Mouse (Mus musculus) forebrain, embryonic 11.5 days (tissue): ENCODE results near the gene Crispld2. TPM values are rescaled to one million over a fixed set of nuclear protein-coding genes. Genes with fewer than 3 reads are reported as not detected.

Experiments used
- ATAC-seq: fragments of 200-750 bp; cut with Nextera tagmentation; replicated peaks from 2 replicates; pipeline ENCODE4 v1.8.0; 2017; ENCODE audit warnings: moderate TSS enrichment; ENCODE audit not compliant: low FRiP score
- DNase-seq: peaks from one replicate; pipeline ENCODE4 v3.0.0-alpha.2; 2017; ENCODE audit warnings: low spot score
- H3K27ac ChIP-seq: fragments of 300-500 bp; sonication (generic); 2 replicates; pipeline ENCODE4 v1.5.1; 2014; ENCODE audit warnings: low read depth, low read length
- H3K27me3 ChIP-seq: fragments of 300-500 bp; sonication (generic); 2 replicates; pipeline ENCODE4 v1.6.1; 2014; ENCODE audit warnings: mild to moderate bottlenecking, low read length, mixed read lengths; ENCODE audit not compliant: control insufficient read depth, insufficient read depth
- H3K36me3 ChIP-seq: fragments of 300-500 bp; sonication (generic); 2 replicates; pipeline ENCODE4 v1.6.1; 2014; ENCODE audit warnings: mild to moderate bottlenecking, low read length, moderate library complexity, mixed read lengths; ENCODE audit not compliant: control insufficient read depth, insufficient read depth
- H3K4me1 ChIP-seq: fragments of 300-500 bp; sonication (generic); replicated peaks from 2 replicates; pipeline ENCODE4 v1.6.1; 2014; ENCODE audit warnings: low read length, mixed read lengths; ENCODE audit not compliant: control insufficient read depth, insufficient read depth
- H3K4me2 ChIP-seq: fragments of 300-500 bp; sonication (generic); 2 replicates; pipeline ENCODE4 v1.6.1; 2014; ENCODE audit warnings: low read depth, mild to moderate bottlenecking, low read length, moderate library complexity, mixed read lengths; ENCODE audit not compliant: severe bottlenecking
- H3K4me3 ChIP-seq: fragments of 300-500 bp; sonication (generic); 2 replicates; pipeline ENCODE4 v1.5.1; 2014; ENCODE audit warnings: low read depth, low read length
- H3K9ac ChIP-seq: fragments of 300-500 bp; sonication (generic); 2 replicates; pipeline ENCODE4 v1.6.1; 2014; ENCODE audit warnings: low read length
- H3K9me3 ChIP-seq: fragments of 300-500 bp; sonication (generic); 2 replicates; pipeline ENCODE4 v1.6.1; 2016; ENCODE audit warnings: low read length, mixed read lengths; ENCODE audit not compliant: control insufficient read depth
- WGBS: fragments of 180-500 bp; shearing (Covaris S2); extraction: QIAGEN DNeasy Blood & Tissue Kit; methylation state at CpG from one replicate; pipeline ENCODE4 v1.1.7; 2014; 5-methylcytosine and 5-hydroxymethylcytosine counted together
- polyA plus RNA-seq: library from polyadenylated mRNA; unstranded; fragments of >200 nt; fragmentation: Nextera tagmentation; extraction: Ambion mirVana; gene quantifications from 2 replicates; pipeline ENCODE4 v1.2.1, GENCODE M21; 2014

Gene Crispld2
- polyA plus RNA-seq, 1 experiment from 2014 or later = 1.6 TPM

DNA sequence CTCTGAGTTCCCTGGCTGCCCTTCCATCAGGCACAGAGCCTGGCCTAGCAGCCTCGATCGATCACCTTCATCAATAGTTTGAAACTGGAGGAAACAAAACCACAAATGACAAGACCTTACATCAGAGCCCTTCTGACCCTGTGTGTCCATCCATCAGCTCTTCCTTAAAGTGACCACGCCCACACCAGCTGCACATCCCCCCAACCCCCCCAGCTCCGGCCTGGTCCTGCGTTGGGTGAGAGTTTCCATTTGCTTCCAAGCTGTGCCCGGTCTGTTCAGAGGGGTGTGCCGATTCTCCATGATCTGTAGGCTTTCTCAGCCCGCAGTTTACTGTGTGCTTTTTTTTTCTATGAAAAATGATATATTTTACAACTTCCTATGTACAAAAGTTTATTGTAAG lies 60.1 kb downstream of the Crispld2 start:
- no peaks in the 10 kb centered on the region for H3K36me3 ChIP-seq
- H3K27me3 ChIP-seq = no peaks in the 10 kb centered on the region
- no peak overlapping the region for H3K4me3 ChIP-seq
- DNase-seq = no peak
- peaks cover 4% of the 10 kb centered on the region; the same call in 1 of the 2 replicates for H3K9me3 ChIP-seq
- WGBS = 88% methylated on average over 8 of the region's 8 CpGs
- no peak for ATAC-seq
- no peaks in the 10 kb centered on the region for H3K4me1 ChIP-seq
- H3K27ac ChIP-seq = no peak overlapping the region
- no peak overlapping the region for H3K9ac ChIP-seq
- no peak overlapping the region for H3K4me2 ChIP-seq

DNA sequence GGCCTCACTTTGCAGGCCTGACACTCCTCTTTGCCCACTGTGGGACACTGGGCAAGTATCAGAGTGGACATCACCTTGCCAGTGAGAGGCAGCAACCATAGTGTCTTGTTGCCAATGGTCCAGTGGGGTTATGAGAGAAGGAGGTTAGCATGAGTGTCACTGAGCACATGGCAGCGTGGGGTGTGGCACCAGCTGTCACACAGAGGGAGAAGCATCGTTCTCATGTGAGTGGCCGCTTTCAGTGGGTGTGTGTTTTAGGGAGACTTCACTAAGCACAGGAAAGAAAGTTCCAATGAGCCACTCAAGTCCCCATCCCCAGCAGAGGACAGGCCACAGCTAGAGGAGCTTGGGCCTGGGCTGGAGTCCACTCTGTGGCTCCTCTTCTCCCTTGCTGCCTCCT lies 62.6 kb downstream of the Crispld2 start:
- peaks cover 4% of the 10 kb centered on the region; the same call in 1 of the 2 replicates for H3K9me3 ChIP-seq
- H3K36me3 ChIP-seq = no peaks in the 10 kb centered on the region
- no peak overlapping the region for H3K4me2 ChIP-seq
- no peak overlapping the region for H3K4me3 ChIP-seq
- H3K4me1 ChIP-seq = no peaks in the 10 kb centered on the region
- WGBS = 98% methylated on average over 3 of the region's 3 CpGs
- no peak for ATAC-seq
- H3K27ac ChIP-seq = no peak overlapping the region
- DNase-seq = no peak
- no peaks in the 10 kb centered on the region for H3K27me3 ChIP-seq
- H3K9ac ChIP-seq = no peak overlapping the region

DNA sequence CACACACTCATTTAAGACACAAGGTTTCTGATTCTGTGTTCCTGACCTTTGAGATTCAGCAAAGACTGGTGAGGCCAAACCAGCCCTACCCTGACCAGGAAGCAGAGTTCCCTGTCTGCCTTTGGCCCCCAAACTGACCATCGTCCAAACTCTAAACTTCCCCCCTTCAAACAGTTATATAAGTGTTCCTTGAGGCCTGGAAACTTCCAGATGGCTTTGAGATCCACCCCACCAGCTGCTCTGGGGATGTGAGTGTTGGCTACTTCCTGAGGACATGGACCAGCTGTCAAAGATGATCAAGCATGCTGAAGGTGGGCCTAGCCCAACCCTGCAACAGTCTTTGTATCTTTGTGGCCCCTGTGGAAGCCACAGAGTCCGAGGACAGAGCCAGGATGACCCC lies 64.8 kb downstream of the Crispld2 start:
- 74% methylated on average over 2 of the region's 2 CpGs for WGBS
- no peak for ATAC-seq

DNA sequence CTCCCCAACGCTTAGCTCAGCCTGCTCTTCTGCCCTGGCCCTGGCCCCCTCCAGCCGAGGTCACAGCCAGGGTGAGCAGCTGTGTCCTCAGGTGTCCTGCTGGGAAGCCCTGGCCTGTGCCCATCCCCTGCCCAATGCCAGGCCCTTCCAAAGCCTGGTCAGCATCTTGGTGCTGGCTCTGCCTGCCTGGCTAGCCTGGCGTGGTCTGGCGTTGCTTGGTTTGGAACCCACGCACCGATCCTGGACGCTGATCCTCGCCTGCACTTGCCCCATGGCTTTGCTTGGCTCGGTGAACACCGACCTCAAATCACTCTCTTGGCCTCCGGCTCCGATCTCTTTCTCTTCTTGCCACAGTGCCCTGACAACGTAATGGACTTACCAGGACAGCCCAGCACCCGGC lies 70.5 kb downstream of the Crispld2 start:
- WGBS = 90% methylated on average over 14 of the region's 14 CpGs
- H3K27me3 ChIP-seq = no peaks in the 10 kb centered on the region
- ATAC-seq = no peak
- no peak overlapping the region for H3K4me3 ChIP-seq
- H3K36me3 ChIP-seq = no peaks in the 10 kb centered on the region
- no peak overlapping the region for H3K27ac ChIP-seq
- no peak overlapping the region for H3K4me2 ChIP-seq
- no peak for DNase-seq
- H3K4me1 ChIP-seq = no peaks in the 10 kb centered on the region
- no peaks in the 10 kb centered on the region; the same call in 1 of the 2 replicates for H3K9me3 ChIP-seq
- H3K9ac ChIP-seq = no peak overlapping the region

More for the DNA sequence above, 64.8 kb downstream of the Crispld2 start:
- Histone ChIP-seq H3K4me3 (no peak overlapping the region), H3K4me1 (no peaks in the 10 kb centered on the region), H3K27me3 (no peaks in the 10 kb centered on the region), H3K9me3 (peaks cover 4% of the 10 kb centered on the region; the same call in 1 of the 2 replicates), H3K27ac (no peak overlapping the region), H3K36me3 (no peaks in the 10 kb centered on the region), H3K4me2 (no peak overlapping the region), H3K9ac (no peak overlapping the region)
- no peak for DNase-seq

DNA sequence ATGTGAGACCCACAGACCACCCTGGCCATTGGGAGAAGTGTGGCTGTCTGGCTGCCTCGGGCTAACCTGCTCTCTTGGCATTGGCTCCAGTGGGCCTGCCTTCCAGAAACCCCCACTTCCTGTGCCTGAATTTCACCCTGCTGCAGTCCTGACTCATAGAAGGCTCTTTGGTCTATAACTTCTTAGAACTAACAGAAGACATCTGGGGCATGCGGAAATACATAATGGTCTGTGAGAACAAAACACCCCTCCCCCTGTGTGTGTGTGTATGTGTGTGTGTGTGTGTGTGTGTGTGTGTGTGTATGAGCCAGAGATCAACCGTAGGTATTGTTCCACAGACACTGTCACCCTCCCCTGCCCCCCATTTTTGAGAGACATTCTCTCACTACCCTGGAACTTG lies 71.1 kb downstream of the Crispld2 start:
- Histone ChIP-seq H3K4me2 (no peak overlapping the region), H3K27ac (no peak overlapping the region), H3K9me3 (no peaks in the 10 kb centered on the region; the same call in 1 of the 2 replicates), H3K4me1 (no peaks in the 10 kb centered on the region), H3K9ac (no peak overlapping the region), H3K36me3 (no peaks in the 10 kb centered on the region), H3K27me3 (no peaks in the 10 kb centered on the region), H3K4me3 (no peak overlapping the region)
- ATAC-seq (no peak), DNase-seq (no peak)
- 84% methylated on average over 3 of the region's 3 CpGs for WGBS

DNA sequence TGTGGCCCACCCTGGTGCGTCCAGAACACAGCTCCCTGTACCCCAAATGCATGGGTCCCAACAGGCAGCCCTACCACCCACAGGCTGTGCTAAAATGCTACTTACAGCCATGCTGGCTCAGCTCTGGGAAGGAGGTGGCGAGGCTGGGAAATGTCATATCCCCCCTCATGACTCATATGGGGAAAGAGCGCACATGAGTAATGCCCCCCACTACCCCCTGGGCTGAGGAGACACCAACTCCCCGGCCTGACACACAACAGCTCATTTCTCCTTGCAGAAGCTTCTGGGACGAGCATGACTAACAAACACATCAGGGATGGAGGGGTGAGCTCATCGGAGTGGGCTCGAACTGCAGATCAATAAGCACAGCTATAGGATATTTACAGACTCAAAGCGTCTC lies 73.4 kb downstream of the Crispld2 start:
- no peaks in the 10 kb centered on the region; the same call in 1 of the 2 replicates for H3K9me3 ChIP-seq
- no peak overlapping the region for H3K4me3 ChIP-seq
- no peak for DNase-seq
- H3K4me1 ChIP-seq = no peaks in the 10 kb centered on the region
- no peaks in the 10 kb centered on the region for H3K36me3 ChIP-seq
- H3K27me3 ChIP-seq = no peaks in the 10 kb centered on the region
- no peak overlapping the region for H3K9ac ChIP-seq
- ATAC-seq = no peak
- H3K27ac ChIP-seq = no peak overlapping the region
- H3K4me2 ChIP-seq = no peak overlapping the region
- 93% methylated on average over 8 of the region's 8 CpGs for WGBS

DNA sequence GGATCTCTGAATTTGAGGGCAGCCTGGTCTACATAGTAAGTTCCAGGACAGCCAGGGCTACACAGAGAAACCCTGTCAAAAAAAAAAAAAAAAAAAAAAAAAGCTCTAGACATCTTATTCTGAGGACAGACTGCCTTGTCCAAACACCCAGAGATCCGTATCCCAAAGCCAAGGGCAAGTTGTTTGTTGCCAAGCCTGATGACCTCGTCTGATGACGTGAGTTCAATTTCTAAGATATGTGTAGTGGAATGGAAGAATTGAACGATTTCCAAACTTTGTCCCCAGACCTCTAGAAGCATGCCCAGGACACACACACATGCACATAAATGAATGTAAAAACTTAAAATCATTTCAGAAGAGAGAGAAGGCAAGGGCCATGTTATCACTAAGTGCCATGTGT lies 74.0 kb downstream of the Crispld2 start:
- H3K27ac ChIP-seq = no peak overlapping the region
- H3K4me2 ChIP-seq = no peak overlapping the region
- no peaks in the 10 kb centered on the region; the same call in 1 of the 2 replicates for H3K9me3 ChIP-seq
- 94% methylated on average over 4 of the region's 4 CpGs for WGBS
- H3K4me3 ChIP-seq = no peak overlapping the region
- H3K9ac ChIP-seq = no peak overlapping the region
- ATAC-seq (no peak), DNase-seq (no peak)
- no peaks in the 10 kb centered on the region for H3K27me3 ChIP-seq
- H3K36me3 ChIP-seq = no peaks in the 10 kb centered on the region
- no peaks in the 10 kb centered on the region for H3K4me1 ChIP-seq

DNA sequence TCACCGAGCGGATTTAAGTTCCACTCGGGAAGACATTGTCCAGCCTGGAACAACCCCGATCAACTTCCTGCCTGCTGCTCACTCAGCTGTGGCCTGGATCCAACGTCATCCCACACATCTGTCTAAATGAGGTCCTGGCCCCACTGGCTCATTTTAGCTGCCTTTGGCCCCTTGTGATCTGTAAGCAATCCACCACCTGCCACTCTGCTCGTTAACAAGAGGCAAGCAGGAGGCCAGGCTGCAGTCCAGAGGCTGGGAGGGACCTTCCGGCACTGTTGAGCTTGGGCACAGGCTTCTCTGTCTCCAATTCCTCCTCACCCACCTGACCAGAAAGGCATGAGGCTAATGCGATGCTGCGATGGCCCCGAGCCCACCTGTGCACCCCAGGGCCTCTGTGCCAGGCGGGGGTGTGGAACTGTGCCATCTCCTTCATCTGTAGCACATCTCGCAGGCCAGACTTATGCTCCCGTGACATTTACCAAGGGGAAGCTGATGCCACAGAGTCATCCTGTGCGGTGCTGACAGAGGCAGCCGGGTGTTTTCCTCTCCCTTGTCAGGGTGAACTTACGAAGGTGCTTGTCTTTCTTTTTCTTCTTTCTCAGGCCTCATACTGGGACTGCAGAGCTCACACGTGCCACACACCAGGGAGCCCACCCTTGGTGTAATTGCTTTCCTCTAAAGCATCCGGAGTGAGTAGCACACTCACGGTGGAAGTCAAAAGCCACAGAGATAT lies 75.9 kb downstream of the Crispld2 start:
- Histone ChIP-seq H3K4me1 (no peaks in the 10 kb centered on the region), H3K27ac (no peak overlapping the region), H3K4me2 (no peak overlapping the region), H3K27me3 (no peaks in the 10 kb centered on the region), H3K9me3 (no peaks in the 10 kb centered on the region; the same call in 1 of the 2 replicates), H3K4me3 (no peak overlapping the region), H3K9ac (no peak overlapping the region), H3K36me3 (no peaks in the 10 kb centered on the region)
- DNase-seq (no peak), ATAC-seq (no peak)
- 63% methylated on average over 19 of the region's 19 CpGs for WGBS

DNA sequence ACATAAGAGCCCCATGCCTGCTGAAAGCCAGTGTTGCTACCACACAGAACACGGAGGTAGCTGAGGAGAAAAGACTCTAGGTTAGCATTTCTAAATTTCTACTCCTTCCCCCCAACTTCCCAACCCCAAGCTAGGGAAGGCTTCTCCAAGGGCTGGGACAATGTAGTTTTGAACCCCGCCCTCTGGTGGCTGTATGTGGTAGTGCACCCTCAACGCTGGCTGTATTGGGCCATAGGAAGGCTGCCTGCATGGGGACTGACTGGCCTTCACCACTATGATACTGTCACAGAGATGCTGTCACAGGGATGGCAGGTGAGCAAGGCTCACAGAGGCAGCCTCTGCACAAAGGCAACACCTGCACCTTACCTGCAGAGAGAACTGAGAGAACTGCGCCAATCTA lies 79.4 kb downstream of the Crispld2 start:
- no peak overlapping the region for H3K4me3 ChIP-seq
- H3K4me2 ChIP-seq = no peak overlapping the region
- H3K9ac ChIP-seq = no peak overlapping the region
- H3K27ac ChIP-seq = no peak overlapping the region
- H3K27me3 ChIP-seq = no peaks in the 10 kb centered on the region
- H3K4me1 ChIP-seq = no peaks in the 10 kb centered on the region
- ATAC-seq (0 out of 2 replicates have a peak, but pooled peaks have one; percentile 71), DNase-seq (peak; percentile 89)
- WGBS = 24% methylated on average over 4 of the region's 4 CpGs
- H3K36me3 ChIP-seq = no peaks in the 10 kb centered on the region
- H3K9me3 ChIP-seq = no peaks in the 10 kb centered on the region; the same call in 1 of the 2 replicates
